8 mouse cellular contexts compared by ENCODE assay signal in the genomic region with DNA sequence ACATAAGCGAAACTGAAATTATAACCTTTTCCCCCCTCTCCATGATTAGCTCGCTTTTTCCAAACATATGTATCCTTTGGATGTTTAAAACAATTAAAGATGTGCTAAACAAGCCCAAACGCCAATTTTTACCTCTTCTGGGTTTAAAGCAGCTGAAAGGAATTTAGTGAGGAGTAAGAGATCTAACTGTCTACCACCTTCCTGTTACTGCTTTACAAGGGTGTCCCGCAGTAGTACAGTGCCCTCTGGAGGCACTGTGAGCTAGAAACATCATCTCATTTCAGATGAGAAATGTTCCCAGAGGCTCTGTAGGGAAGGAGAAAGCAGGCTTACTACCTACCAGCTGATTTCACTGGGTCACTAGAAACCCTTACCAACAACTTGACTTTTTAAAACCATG.
DNase-seq lines count a peak whose midpoint lies in the region; ATAC-seq and TF ChIP-seq lines count a peak whose summit lies in the region.

No protein-coding gene starts in this region.

- peaks cover 20% of the 10 kb centered on the region for H3K36me3 ChIP-seq in spleen, adult 2 months (ENCODE audit: control insufficient read depth, insufficient read depth, low read length)
- H3K36me3 ChIP-seq in forebrain, embryonic 14.5 days (ENCODE audit: control insufficient read depth, insufficient read depth, low read length) = peaks cover 9% of the 10 kb centered on the region; the same call in 1 of the 2 replicates

- WGBS in spleen, adult 2 months = 48% methylated on average over 4 of the region's 4 CpGs
- WGBS in forebrain, embryonic 14.5 days = 59% methylated on average over 4 of the region's 4 CpGs

- no peak overlapping the region for H3K4me2 ChIP-seq in forebrain, embryonic 14.5 days (ENCODE audit: low read length)

- H3K4me3 ChIP-seq in spleen, adult 2 months (ENCODE audit: extremely low read depth, insufficient read depth, insufficient read length) = no peak overlapping the region
- H3K4me3 ChIP-seq in forebrain, embryonic 14.5 days (ENCODE audit: low read depth, low read length) = no peak overlapping the region

- H3K27me3 ChIP-seq in spleen, adult 2 months (ENCODE audit: control insufficient read depth, insufficient read depth, low read length) = no peaks in the 10 kb centered on the region
- no peaks in the 10 kb centered on the region for H3K27me3 ChIP-seq in forebrain, embryonic 14.5 days (replicated peaks; ENCODE audit: control insufficient read depth, insufficient read depth, low read length)

- no peak overlapping the region for H3K9ac ChIP-seq in forebrain, embryonic 14.5 days (ENCODE audit: low read length)

- no peak for TF ChIP-seq POLR2A in spleen, adult 2 months (IDR thresholded peaks at IDR 0.05; ENCODE audit: low read depth, low read length)

- DNase-seq in spleen, adult 2 months (ENCODE audit: low read depth in 1 of 2, low spot score in 2 of 2) = peak; percentile 15 to 44
- DNase-seq in spleen, postnatal 4 days (ENCODE audit: low spot score in 2 of 2) = no peak
- peak; percentile 64 for DNase-seq in ZHBTc4 (ENCODE audit: low read depth, low spot score)
- DNase-seq in forebrain, embryonic 14.5 days (ENCODE audit: low spot score) = peak; percentile 75
- peak; percentile 51 for DNase-seq in kidney, adult 9 months
- peak; percentile 21 to 31 for DNase-seq in lung, adult 18-20 months
- peak; percentile 38 for DNase-seq in retina, postnatal 1 day
- no peak for DNase-seq in cerebellum, adult 9-11 months

- peak; percentile 57; the same call in 1 of the 2 replicates for ATAC-seq in forebrain, embryonic 14.5 days

- no peak overlapping the region for H3K27ac ChIP-seq in spleen, adult 2 months (ENCODE audit: insufficient read depth, low read length)
- H3K27ac ChIP-seq in forebrain, embryonic 14.5 days (ENCODE audit: low read depth, low read length) = no peak overlapping the region

- peak; percentile 43; the same call in 1 of the 2 replicates for TF ChIP-seq CTCF in spleen, adult 2 months (IDR thresholded peaks at IDR 0.05; ENCODE audit: extremely low read depth, insufficient read depth, insufficient read length, insufficient replicate concordance)

- no peaks in the 10 kb centered on the region for H3K9me3 ChIP-seq in forebrain, embryonic 14.5 days (replicated peaks; ENCODE audit: control insufficient read depth, low read length)

- no peaks in the 10 kb centered on the region for H3K4me1 ChIP-seq in spleen, adult 2 months (ENCODE audit: control insufficient read depth, insufficient read depth, insufficient read length)
- H3K4me1 ChIP-seq in forebrain, embryonic 14.5 days (ENCODE audit: control insufficient read depth, insufficient read depth, low read length) = no peaks in the 10 kb centered on the region

Comparison
In these comparisons a context has a peak if more than half of its experiments do, and no peak if none do; other contexts are left out.
1. DNase-seq: peak in spleen, adult 2 months (2 of 2), ZHBTc4 (single experiment), forebrain, embryonic 14.5 days (single experiment), kidney, adult 9 months (single experiment), lung, adult 18-20 months (2 of 2) and retina, postnatal 1 day (single experiment); none in spleen, postnatal 4 days (0 of 2) and cerebellum, adult 9-11 months (single experiment).